Mouse (Mus musculus): ENCODE results near the gene Fbxo21. TPM values are rescaled to one million over a fixed set of nuclear protein-coding genes. Genes with fewer than 3 reads are reported as not detected.

Gene Fbxo21
- polyA plus RNA-seq (2012) = 8.8 and 10.2 TPM in 2 replicates

GRCm38 (mm10) chr5:117976657-117977500 is at the start of gene Fbxo21:
Fbxo21 (plus strand) TSS chr5:117976730.

GRCm38 (mm10) chr5:118027698-118028190 is 51.2 kb downstream of the Fbxo21 start, which contains the start of gene Tesc:
Tesc (plus strand) TSS chr5:118027743.

Other genes starting within 250 kb of the Fbxo21 start
- gene Nos1, start 195.7 kb upstream of the Fbxo21 start, polyA plus RNA-seq (2012) = not detected in 2 replicates
- gene Tesc, start 51.0 kb downstream of the Fbxo21 start, polyA plus RNA-seq (2012) = 0.84 and 1.5 TPM in 2 replicates
- gene Fbxw8, start 178.7 kb downstream of the Fbxo21 start, polyA plus RNA-seq (2012) = 21.4 and 22.0 TPM in 2 replicates
- not detected in 2 replicates for gene Hrk, start 187.9 kb downstream of the Fbxo21 start, polyA plus RNA-seq (2012)

Measured in megakaryocyte-erythroid progenitor cell, adult 5 weeks (primary cell).